Mouse (Mus musculus) thymus, adult 2 months (tissue): Measurements from ENCODE around the gene Helq.

Experiments used
- CTCF ChIP-seq: fragments of 200-500 bp; IDR thresholded peaks from 2 replicates; pipeline ENCODE4 v1.5.1; 2012; ENCODE audit warnings: mild to moderate bottlenecking, control low read depth, low read length, moderate library complexity, borderline replicate concordance; ENCODE audit not compliant: control insufficient read depth, poor library complexity, insufficient read depth; ENCODE audit errors: extremely low read depth
- POLR2A ChIP-seq: fragments of 200-500 bp; IDR thresholded peaks from 2 replicates; pipeline ENCODE4 v1.6.1; 2012; ENCODE audit warnings: mild to moderate bottlenecking, low read length, control low read depth, moderate library complexity; ENCODE audit not compliant: control insufficient read depth, poor library complexity, insufficient read depth; ENCODE audit errors: extremely low read depth

- no peak for TF ChIP-seq CTCF
- no peak for TF ChIP-seq POLR2A
These were observed 19.9 kb upstream of the Helq start for GRCm38 (mm10) chr5:100818341-100818740.
